Mouse (Mus musculus) embryonic facial prominence, embryonic 10.5 days (tissue): Measurements from ENCODE around the gene Farp2. TPM values are rescaled to one million over a fixed set of nuclear protein-coding genes. Genes with fewer than 3 reads are reported as not detected.
"Not testable (repeated sequence)": the region's sequence is repeated elsewhere in the genome, so short reads cannot be mapped to it uniquely, and the experiment has no call there.

Source experiments
- DNase-seq: peaks from one replicate; pipeline ENCODE4 v3.0.0-alpha.2; 2017; ENCODE audit warnings: low spot score
- H3K27ac ChIP-seq: fragments of 300-500 bp; sonication (generic); replicated peaks from 2 replicates; pipeline ENCODE4 v1.5.1; 2016; ENCODE audit warnings: mild to moderate bottlenecking
- H3K27me3 ChIP-seq: fragments of 300-500 bp; sonication (generic); replicated peaks from 2 replicates; pipeline ENCODE4 v1.6.1; 2016; ENCODE audit warnings: low read depth, mild to moderate bottlenecking; ENCODE audit not compliant: poor library complexity, severe bottlenecking
- H3K36me3 ChIP-seq: fragments of 300-500 bp; sonication (generic); replicated peaks from 2 replicates; pipeline ENCODE4 v1.6.1; 2016; ENCODE audit warnings: mild to moderate bottlenecking, moderate library complexity
- H3K4me1 ChIP-seq: fragments of 300-500 bp; sonication (generic); 2 replicates; pipeline ENCODE4 v1.6.1; 2016
- H3K4me3 ChIP-seq: fragments of 300-500 bp; sonication (generic); 2 replicates; pipeline ENCODE4 v1.5.1; 2016; ENCODE audit warnings: mild to moderate bottlenecking, moderate library complexity
- H3K9me3 ChIP-seq: fragments of 300-500 bp; sonication (generic); 2 replicates; pipeline ENCODE4 v1.6.1; 2016; ENCODE audit warnings: mild to moderate bottlenecking
- WGBS: fragments of 180-500 bp; shearing (Covaris S2); methylation state at CpG from one replicate; pipeline ENCODE4 v1.1.7; 2016; 5-methylcytosine and 5-hydroxymethylcytosine counted together
- polyA plus RNA-seq: library from polyadenylated mRNA; unstranded; fragments of >200 nt; fragmentation: Nextera tagmentation; extraction: Ambion mirVana; gene quantifications from 2 replicates; pipeline ENCODE4 v1.2.1, GENCODE M21; 2016

The Farp2 gene
- polyA plus RNA-seq, 1 experiment from 2014 or later: 5.9 TPM

DNA sequence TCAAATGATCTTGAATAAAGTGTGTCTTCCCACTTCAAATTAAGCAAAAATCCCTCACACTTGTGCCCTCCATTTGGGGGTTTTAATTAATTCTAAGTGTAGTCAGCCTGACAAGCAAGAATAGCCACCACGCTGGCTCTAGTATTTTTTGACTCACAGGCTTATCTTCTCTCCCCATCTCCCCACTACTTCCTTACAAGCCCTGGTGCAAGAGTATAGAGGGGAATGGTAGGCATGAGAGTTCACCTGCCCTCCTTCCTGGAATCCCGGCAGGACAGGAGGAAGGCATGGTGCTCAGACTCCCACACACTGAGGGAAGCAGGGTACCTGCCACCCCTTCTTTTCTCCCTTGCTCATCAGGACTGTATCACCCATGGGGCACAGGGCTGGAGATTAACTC lies 142.4 kb downstream of the Farp2 start:
- Histone ChIP-seq H3K36me3 (no peaks in the 10 kb centered on the region), H3K4me3 (no peak overlapping the region), H3K27me3 (no peaks in the 10 kb centered on the region), H3K27ac (no peak overlapping the region), H3K4me1 (peaks cover 28% of the 10 kb centered on the region), H3K9me3 (0 out of 2 replicates have a peak, but pooled peaks cover 2% of the 10 kb centered on the region)
- no peak for DNase-seq
- WGBS: 50% methylated on average over 2 of the region's 2 CpGs

DNA sequence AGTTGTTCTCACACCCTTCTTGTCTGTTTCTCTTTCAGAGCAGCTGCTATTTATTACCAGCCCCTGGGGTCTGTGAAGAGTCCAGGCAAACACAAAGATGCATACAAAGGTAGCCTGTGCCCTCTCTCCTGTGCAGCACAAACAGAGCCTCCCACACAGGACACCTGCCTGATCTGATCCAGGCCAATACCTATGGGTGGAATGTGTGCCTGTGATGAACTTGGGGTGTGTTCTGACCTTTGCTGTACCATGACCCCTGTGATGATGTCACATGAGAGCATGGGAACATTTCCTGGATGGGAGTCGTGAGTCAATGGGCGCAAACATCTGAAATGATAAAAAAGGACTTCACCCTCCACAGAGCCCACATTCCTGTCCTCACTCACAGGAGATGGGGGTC lies 142.9 kb downstream of the Farp2 start:
- Histone ChIP-seq H3K36me3 (no peaks in the 10 kb centered on the region), H3K4me3 (no peak overlapping the region), H3K9me3 (0 out of 2 replicates have a peak, but pooled peaks cover 2% of the 10 kb centered on the region), H3K4me1 (peaks cover 33% of the 10 kb centered on the region), H3K27ac (no peak overlapping the region), H3K27me3 (no peaks in the 10 kb centered on the region)
- no peak for DNase-seq
- 71% methylated on average over 2 of the region's 2 CpGs for WGBS

DNA sequence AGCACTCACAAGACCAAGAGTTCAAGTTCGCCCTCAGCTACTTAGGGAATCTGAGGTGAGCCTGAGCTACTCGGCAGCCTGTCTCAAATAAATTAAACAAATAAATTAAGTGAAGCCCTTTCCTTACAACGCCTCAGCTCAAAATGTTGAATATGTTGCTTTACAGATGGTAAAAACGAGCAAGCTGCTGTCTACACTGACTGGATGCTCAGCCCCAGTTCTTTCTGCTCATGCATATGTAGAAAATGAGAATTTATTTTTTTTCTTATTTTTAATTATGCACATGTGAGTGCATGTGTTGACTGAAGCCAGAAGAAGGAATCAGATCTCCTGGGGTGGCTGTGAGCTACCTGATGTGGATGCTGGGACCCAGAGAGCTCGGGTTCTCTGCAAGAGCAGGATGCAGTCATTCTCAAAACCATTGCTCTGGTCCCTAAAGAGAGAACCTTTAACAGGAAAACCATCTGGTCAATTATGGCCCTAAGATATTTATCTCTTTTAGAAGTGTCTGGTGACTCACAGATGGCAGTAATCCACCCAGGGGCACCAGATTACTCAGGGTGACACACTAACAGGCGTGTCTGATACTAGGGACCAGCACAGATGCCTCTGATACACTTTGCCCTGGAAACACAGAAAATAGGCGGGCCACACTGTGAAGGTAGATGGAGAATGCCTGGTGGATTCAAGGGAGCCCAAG lies 144.6 kb downstream of the Farp2 start:
- no peaks in the 10 kb centered on the region; the same call in 1 of the 2 replicates for H3K9me3 ChIP-seq
- 69% methylated on average over 7 of the region's 7 CpGs for WGBS
- no peak overlapping the region for H3K4me3 ChIP-seq
- H3K36me3 ChIP-seq: no peaks in the 10 kb centered on the region
- H3K27ac ChIP-seq: no peak overlapping the region
- no peak for DNase-seq
- peaks cover 39% of the 10 kb centered on the region for H3K4me1 ChIP-seq
- H3K27me3 ChIP-seq: no peaks in the 10 kb centered on the region

DNA sequence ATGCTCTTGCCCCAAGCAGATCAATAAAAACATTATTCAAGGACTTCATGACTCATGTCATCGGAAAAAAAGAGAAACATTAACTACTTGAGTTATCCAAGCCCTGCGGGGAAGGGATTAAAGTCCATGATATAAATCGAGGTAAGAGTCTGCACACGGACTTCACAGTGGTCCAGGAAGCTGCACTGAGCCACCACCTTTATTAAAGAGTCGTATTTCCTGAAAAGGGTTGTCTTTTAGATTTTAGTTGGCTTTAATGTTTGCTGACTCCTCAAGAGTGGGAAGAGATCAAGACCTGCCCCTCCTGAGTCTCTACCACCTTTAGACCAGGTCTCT lies 145.1 kb downstream of the Farp2 start:
- Histone ChIP-seq H3K27me3 (no peaks in the 10 kb centered on the region), H3K9me3 (no peaks in the 10 kb centered on the region; the same call in 1 of the 2 replicates), H3K4me3 (no peak overlapping the region), H3K36me3 (no peaks in the 10 kb centered on the region), H3K27ac (no peak overlapping the region), H3K4me1 (peaks cover 39% of the 10 kb centered on the region)
- WGBS: 82% methylated on average over 5 of the region's 5 CpGs
- DNase-seq: no peak

DNA sequence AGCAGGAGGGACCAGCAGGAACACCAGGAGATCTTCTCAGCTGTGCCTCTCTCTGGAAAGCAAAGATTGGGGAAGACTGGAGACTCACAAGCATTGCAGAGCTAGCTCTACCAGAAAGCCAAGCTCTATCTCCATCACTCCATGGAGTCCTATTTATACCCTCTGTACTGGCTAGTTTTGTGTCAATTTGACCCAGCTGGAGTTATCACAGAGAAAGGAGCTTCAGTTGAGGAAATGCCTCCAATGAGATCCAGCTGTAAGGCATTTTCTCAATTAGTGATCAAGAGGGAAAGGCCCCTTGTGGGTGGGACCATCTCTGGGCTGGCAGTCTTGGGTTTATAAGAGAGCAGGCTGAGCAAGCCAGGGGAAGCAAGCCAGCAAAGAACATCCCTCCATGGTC lies 146.7 kb downstream of the Farp2 start, which contains the start of gene Stk25:
Gene Stk25 (minus strand): TSS at position 101 of the 400 bp plus-strand sequence.
- not testable (repeated sequence) for H3K4me3 ChIP-seq, DNase-seq, H3K27me3 ChIP-seq, H3K9me3 ChIP-seq, H3K36me3 ChIP-seq
- peak within 1 kb of the TSS; percentile 78 for H3K27ac ChIP-seq
- H3K4me1 ChIP-seq: peaks cover 39% of the 10 kb centered on the region

DNA sequence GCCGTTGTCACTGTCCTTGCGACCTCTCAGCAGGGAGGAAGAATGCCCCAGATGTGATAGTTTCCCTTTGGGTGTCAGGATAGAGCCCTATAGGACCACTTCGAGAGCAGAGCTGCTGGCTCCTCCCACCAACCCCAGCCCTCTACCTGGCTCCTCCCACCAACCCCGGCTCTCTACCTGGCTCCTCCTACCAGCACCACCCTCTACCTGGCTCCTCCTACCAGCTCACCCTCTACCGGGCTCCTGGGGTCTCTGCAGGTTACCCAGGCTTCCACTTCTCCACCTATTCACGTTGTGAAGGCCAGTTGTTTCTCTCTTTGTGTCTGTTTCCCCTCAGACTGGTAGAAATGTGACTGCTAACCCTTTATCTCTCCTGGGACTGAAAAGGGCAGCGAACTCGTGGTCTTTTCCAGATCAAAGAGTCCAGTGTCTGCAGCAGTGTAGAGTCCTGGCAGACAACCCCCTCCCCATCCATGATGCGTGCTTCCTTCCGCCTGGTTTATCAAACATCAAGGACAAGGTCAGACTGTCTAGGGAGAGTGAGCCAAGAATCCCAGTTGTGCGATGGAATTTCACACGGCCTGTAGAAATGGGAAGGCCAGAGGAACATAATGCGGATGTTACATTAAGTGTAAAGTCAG lies 156.0 kb downstream of the Farp2 start:
- Histone ChIP-seq H3K9me3 (no peaks in the 10 kb centered on the region), H3K4me3 (no peak overlapping the region), H3K27ac (peak overlapping the region; percentile 89; the same call in 1 of the 2 replicates), H3K4me1 (peaks cover 35% of the 10 kb centered on the region), H3K27me3 (0 out of 2 replicates have a peak, but pooled peaks cover 10% of the 10 kb centered on the region), H3K36me3 (no peaks in the 10 kb centered on the region)
- peak; percentile 67 for DNase-seq
- 23% methylated on average over 13 of the region's 13 CpGs for WGBS

DNA sequence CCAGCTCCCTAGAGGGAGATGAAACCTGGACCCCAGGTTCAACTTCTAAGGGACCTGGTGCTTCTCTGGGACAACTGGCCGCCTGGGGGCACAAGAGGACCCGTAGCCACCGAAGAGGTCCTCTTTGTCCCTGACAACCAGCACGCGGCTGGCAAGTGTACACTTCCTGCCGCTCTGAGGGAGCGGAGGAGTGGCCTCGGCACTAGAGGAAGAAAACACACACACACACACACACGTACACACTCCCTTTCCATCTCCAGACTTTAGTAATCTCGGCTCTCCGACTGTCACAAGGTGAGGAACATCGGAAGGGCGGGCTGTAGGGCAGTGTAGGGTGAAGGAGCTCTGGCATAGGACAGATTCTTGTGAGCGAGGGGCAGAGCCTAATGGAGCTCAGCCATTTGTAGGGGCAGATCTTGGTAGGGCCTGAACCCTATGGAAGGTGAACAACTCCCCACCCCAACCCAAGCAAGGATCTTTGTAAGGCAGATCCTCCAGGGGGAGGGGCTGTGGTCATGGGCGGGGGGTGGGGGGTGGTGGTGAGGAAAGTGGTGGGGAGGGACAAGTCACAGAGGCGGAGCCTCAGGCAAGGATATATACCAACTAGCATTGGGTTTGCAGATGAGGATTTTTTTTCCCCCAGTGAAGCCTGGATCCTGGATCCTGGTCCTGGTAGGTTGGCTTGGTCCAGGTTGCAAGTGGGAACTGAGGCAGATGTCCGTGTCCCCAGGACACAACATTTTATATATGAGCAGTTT lies 157.1 kb downstream of the Farp2 start:
- Histone ChIP-seq H3K27me3 (0 out of 2 replicates have a peak, but pooled peaks cover 10% of the 10 kb centered on the region), H3K27ac (peak overlapping the region; percentile 89), H3K36me3 (no peaks in the 10 kb centered on the region), H3K4me3 (peak overlapping the region; percentile 52), H3K9me3 (no peaks in the 10 kb centered on the region), H3K4me1 (peaks cover 35% of the 10 kb centered on the region)
- peak; percentile 84 for DNase-seq
- WGBS: 9% methylated on average over 17 of the region's 17 CpGs

DNA sequence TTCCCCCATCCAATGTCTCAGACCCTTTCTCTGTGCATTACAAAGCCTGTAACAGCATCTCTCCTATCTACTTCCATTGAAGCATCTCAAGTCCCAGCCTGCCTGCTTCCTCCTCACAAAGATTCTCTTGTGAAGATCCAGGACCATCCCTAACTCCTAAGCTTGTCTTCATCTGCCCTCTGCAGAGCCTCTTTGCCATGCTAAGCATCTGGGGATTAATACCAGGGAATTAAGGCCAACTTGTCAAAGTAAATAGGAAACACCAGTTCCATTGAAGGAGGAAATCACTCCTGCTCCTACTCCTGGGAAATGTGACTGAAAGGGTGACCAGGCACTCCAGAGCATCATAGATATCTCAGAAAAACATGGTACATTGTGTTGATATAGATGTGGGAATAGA lies 158.1 kb downstream of the Farp2 start:
- no peaks in the 10 kb centered on the region for H3K36me3 ChIP-seq
- H3K4me3 ChIP-seq: no peak overlapping the region
- peaks cover 35% of the 10 kb centered on the region for H3K4me1 ChIP-seq
- H3K9me3 ChIP-seq: no peaks in the 10 kb centered on the region
- H3K27me3 ChIP-seq: 0 out of 2 replicates have a peak, but pooled peaks cover 10% of the 10 kb centered on the region
- DNase-seq: no peak
- H3K27ac ChIP-seq: no peak overlapping the region

Other genes starting within 250 kb of the Farp2 start
- 35.8 and 38.2 TPM in 2 replicates for gene Mterf4, start 206.2 kb upstream of the Farp2 start, polyA plus RNA-seq
- 78.8 and 84.4 TPM in 2 replicates for gene Ppp1r7, start 169.2 kb upstream of the Farp2 start, polyA plus RNA-seq
- 30.9 and 31.1 TPM in 2 replicates for gene Pask, start 168.6 kb upstream of the Farp2 start, polyA plus RNA-seq
- gene Ano7, start 138.1 kb upstream of the Farp2 start, polyA plus RNA-seq: 0.14 and 0.84 TPM in 2 replicates
- 124 and 126 TPM in 2 replicates for gene Hdlbp, start 33.3 kb upstream of the Farp2 start, polyA plus RNA-seq
- 164 and 174 TPM in 2 replicates for gene Stk25, start 146.6 kb downstream of the Farp2 start, polyA plus RNA-seq
- 38.1 and 38.6 TPM in 2 replicates for gene Bok, start 173.6 kb downstream of the Farp2 start, polyA plus RNA-seq
- 95.3 and 98.1 TPM in 2 replicates for gene Atg4b, start 239.4 kb downstream of the Farp2 start, polyA plus RNA-seq
- gene Thap4, start 242.8 kb downstream of the Farp2 start, polyA plus RNA-seq: 51.6 and 51.7 TPM in 2 replicates